Mouse (Mus musculus) hindbrain, postnatal 0 days (tissue): ENCODE data around the gene Galk1. TPM values are rescaled to one million over a fixed set of nuclear protein-coding genes. Genes with fewer than 3 reads are reported as not detected.

Source experiments
- ATAC-seq: fragments of 200-750 bp; cut with Nextera tagmentation; 2 replicates; pipeline ENCODE4 v1.8.0; 2017; ENCODE audit warnings: mild to moderate bottlenecking, moderate TSS enrichment, moderate library complexity
- DNase-seq: peaks from one replicate; pipeline ENCODE4 v3.0.0-alpha.2; 2015; ENCODE audit warnings: low spot score
- H3K27ac ChIP-seq: fragments of 300-500 bp; sonication (generic); 2 replicates; pipeline ENCODE4 v1.5.1; 2014; ENCODE audit warnings: mild to moderate bottlenecking
- H3K27me3 ChIP-seq: fragments of 300-500 bp; sonication (generic); 2 replicates; pipeline ENCODE4 v1.6.1; 2014; ENCODE audit warnings: low read length, mixed read lengths; ENCODE audit not compliant: insufficient read depth
- H3K36me3 ChIP-seq: fragments of 300-500 bp; sonication (generic); 2 replicates; pipeline ENCODE4 v1.6.1; 2014; ENCODE audit warnings: low read length, mixed read lengths; ENCODE audit not compliant: insufficient read depth
- H3K4me1 ChIP-seq: fragments of 300-500 bp; sonication (generic); 2 replicates; pipeline ENCODE4 v1.6.1; 2014; ENCODE audit warnings: antibody characterized with exemption, low read length, mixed read lengths; ENCODE audit not compliant: insufficient read depth
- H3K4me2 ChIP-seq: fragments of 300-500 bp; sonication (generic); 2 replicates; pipeline ENCODE4 v1.6.1; 2014; ENCODE audit warnings: low read depth, mild to moderate bottlenecking, low read length, moderate library complexity, mixed read lengths
- H3K4me3 ChIP-seq: fragments of 300-500 bp; sonication (generic); 2 replicates; pipeline ENCODE4 v1.5.1; 2014; ENCODE audit warnings: low read length
- H3K9ac ChIP-seq: fragments of 300-500 bp; sonication (generic); replicated peaks from 2 replicates; pipeline ENCODE4 v1.6.1; 2014; ENCODE audit warnings: mild to moderate bottlenecking, low read length, moderate library complexity, mixed read lengths
- H3K9me3 ChIP-seq: fragments of 300-500 bp; sonication (generic); 2 replicates; pipeline ENCODE4 v1.6.1; 2016; ENCODE audit warnings: low read length, mixed read lengths
- CTCF ChIP-seq: IDR thresholded peaks from 2 replicates; pipeline ENCODE4 v1.5.1; 2016; ENCODE audit warnings: antibody characterized with exemption, control low read depth, low read depth
- WGBS: fragments of 180-500 bp; shearing (Covaris S2); extraction: QIAGEN DNeasy Blood & Tissue Kit; methylation state at CpG from one replicate; pipeline ENCODE4 v1.1.7; 2014; 5-methylcytosine and 5-hydroxymethylcytosine counted together
- polyA plus RNA-seq: library from polyadenylated mRNA; unstranded; fragments of >200 nt; fragmentation: Nextera tagmentation; extraction: Ambion mirVana; gene quantifications from 2 replicates; pipeline ENCODE4 v1.2.1, GENCODE M21; 2015
- total RNA-seq: library from RNA; depleted of rRNA; stranded (reverse); fragments of >200 nt; gene quantifications from 2 replicates; pipeline ENCODE4 v1.2.3, GENCODE M21; 2014

The Galk1 gene
- total and polyA plus RNA-seq, 2 experiments from 2014 or later = 51.5 to 60.3 TPM

DNA sequence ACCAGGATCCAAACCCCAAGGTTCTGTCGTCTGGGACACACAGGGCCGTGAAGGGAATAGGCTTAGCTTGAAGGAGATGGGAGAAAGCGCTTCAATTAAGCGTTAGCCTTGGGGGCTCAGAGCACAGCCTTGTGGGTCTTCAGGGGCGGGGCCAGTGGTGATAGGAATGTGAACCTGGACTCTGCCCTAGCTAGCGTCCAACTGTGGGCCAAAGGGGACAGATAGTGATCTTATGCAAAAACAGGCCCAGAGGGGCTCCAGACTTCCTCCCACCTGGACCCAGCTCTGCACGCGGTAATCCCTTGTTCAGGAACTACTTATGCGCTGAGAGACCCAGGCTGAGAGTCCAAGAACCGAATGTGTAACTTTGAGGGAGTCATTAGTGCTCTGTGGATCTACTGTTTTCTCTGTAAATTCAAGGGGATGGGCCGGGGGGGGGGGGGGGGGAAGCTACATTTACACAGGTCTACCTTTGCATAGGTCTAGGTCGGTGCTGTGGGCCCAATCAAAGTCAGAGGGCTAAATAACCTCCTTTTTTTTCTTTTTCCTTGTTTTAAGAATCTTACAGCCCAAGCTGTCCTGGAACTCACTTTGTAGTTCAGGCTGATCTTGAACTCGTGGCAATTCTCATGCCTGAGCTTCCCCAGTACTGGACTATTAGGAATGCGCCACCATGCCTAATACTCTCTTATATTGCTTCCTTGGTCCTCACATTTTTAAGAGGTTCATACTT is 824 bp downstream of the Galk1 start:
- Histone ChIP-seq H3K9ac (peak overlapping the region; percentile 57), H3K9me3 (no peaks in the 10 kb centered on the region), H3K4me2 (peak overlapping the region; percentile 70), H3K36me3 (no peaks in the 10 kb centered on the region), H3K4me1 (peaks cover 6% of the 10 kb centered on the region), H3K4me3 (peak overlapping the region; percentile 51), H3K27ac (peak overlapping the region; percentile 84; the same call in 1 of the 2 replicates), H3K27me3 (no peaks in the 10 kb centered on the region)
- DNase-seq (no peak), ATAC-seq (no peak)
- no peak for TF ChIP-seq CTCF
- WGBS = 34% methylated on average over 14 of the region's 14 CpGs

DNA sequence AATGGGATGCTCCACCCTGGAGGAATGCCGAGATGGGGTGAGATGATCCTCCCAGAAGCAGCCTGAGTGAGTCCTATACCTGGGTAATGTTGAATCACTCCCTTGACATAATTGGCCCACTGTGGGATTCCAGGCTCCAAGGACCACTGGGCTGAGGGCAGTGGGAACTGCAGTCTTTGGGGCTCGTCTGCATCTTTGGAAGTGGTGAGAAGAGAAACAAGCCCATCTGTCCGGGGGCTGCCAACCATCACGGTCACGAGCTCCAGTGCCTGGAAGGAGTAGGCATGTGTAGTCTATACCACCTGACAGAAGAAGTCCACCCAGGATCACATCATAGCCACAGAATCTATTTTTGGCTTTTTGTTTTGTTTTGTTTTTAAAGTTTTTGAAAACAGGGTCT is 1.6 kb downstream of the Galk1 start:
- H3K27me3 ChIP-seq = no peaks in the 10 kb centered on the region
- no peak overlapping the region for H3K4me3 ChIP-seq
- 0 out of 2 replicates have a peak overlapping the region, but pooled peaks have one; percentile 70 for H3K27ac ChIP-seq
- 75% methylated on average over 5 of the region's 5 CpGs for WGBS
- no peak overlapping the region for H3K9ac ChIP-seq
- no peak for TF ChIP-seq CTCF
- no peaks in the 10 kb centered on the region for H3K36me3 ChIP-seq
- no peak for DNase-seq
- H3K4me2 ChIP-seq = no peak overlapping the region
- no peak for ATAC-seq
- peaks cover 6% of the 10 kb centered on the region for H3K4me1 ChIP-seq
- H3K9me3 ChIP-seq = no peaks in the 10 kb centered on the region

- H3K4me3 ChIP-seq = no peak overlapping the region
- no peak overlapping the region for H3K9ac ChIP-seq
- no peak overlapping the region for H3K4me2 ChIP-seq
- ATAC-seq (no peak), DNase-seq (no peak)
- peak overlapping the region; percentile 70; the same call in 1 of the 2 replicates for H3K27ac ChIP-seq
- H3K36me3 ChIP-seq = no peaks in the 10 kb centered on the region
- no peaks in the 10 kb centered on the region for H3K9me3 ChIP-seq
- WGBS = 72% methylated on average over 8 of the region's 8 CpGs
- TF ChIP-seq CTCF = no peak
- no peaks in the 10 kb centered on the region for H3K27me3 ChIP-seq
- H3K4me1 ChIP-seq = peaks cover 10% of the 10 kb centered on the region
These were observed 2.4 kb downstream of the Galk1 start for GRCm38 (mm10) chr11:116010146-116010545.

DNA sequence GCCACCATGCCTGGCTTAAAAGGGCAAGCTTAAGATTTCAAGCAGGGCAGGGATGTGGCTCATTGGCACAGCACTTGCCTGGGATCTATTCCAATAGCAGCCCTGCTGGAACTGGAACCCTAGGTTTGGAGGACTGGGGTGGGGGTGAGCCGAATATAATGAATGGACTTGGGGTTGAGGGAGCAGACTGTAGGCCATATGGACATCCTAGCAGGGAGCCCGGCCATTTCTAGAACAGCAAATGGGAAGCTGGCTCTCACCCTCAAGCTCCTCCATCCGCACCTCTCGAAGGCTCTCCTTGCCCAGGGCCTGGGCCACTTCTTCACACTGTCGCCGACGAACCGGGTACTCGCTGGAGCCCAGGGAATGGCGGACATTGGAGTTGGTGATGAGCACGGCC is 2.9 kb downstream of the Galk1 start:
- Histone ChIP-seq H3K4me2 (no peak overlapping the region), H3K27me3 (no peaks in the 10 kb centered on the region), H3K27ac (peak overlapping the region; percentile 70), H3K9me3 (no peaks in the 10 kb centered on the region), H3K9ac (0 out of 2 replicates have a peak overlapping the region, but pooled peaks have one; percentile 7), H3K4me1 (peaks cover 13% of the 10 kb centered on the region), H3K36me3 (no peaks in the 10 kb centered on the region), H3K4me3 (no peak overlapping the region)
- ATAC-seq (peak; percentile 19; the same call in 1 of the 2 replicates), DNase-seq (peak; percentile 75)
- 54% methylated on average over 11 of the region's 11 CpGs for WGBS
- no peak for TF ChIP-seq CTCF

DNA sequence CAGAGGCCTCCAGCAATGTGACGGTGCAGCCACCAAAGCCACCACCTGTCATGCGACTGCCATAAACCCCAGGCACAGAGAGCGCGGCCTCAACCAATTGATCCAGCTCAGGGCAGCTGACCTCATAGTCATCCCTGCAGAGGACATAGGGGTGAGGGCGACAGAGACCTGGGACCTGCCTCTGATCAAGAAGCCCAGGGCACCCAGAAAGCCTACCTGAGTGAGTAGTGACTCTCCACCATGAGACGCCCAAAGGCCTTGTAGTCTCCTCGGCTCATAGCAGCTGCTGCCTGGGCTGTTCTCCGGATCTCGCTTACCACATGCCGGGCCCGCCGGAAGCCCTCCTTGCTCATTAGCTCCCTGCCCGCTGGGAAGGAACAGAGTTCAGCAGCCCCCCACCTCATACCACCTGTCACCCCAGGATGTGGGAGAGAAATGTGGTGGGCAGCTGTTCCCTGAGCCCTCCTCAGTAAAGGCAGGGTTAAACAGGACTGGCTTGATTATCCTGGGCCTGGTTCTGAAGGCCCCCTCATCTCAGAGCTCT is 3.6 kb downstream of the Galk1 start:
- no peak for DNase-seq
- no peak overlapping the region for H3K9ac ChIP-seq
- peak overlapping the region; percentile 70; the same call in 1 of the 2 replicates for H3K27ac ChIP-seq
- H3K36me3 ChIP-seq = no peaks in the 10 kb centered on the region
- H3K4me1 ChIP-seq = peaks cover 14% of the 10 kb centered on the region
- no peak for TF ChIP-seq CTCF
- WGBS = 64% methylated on average over 13 of the region's 13 CpGs
- no peaks in the 10 kb centered on the region for H3K9me3 ChIP-seq
- ATAC-seq = no peak
- no peaks in the 10 kb centered on the region for H3K27me3 ChIP-seq
- H3K4me2 ChIP-seq = no peak overlapping the region
- H3K4me3 ChIP-seq = no peak overlapping the region

DNA sequence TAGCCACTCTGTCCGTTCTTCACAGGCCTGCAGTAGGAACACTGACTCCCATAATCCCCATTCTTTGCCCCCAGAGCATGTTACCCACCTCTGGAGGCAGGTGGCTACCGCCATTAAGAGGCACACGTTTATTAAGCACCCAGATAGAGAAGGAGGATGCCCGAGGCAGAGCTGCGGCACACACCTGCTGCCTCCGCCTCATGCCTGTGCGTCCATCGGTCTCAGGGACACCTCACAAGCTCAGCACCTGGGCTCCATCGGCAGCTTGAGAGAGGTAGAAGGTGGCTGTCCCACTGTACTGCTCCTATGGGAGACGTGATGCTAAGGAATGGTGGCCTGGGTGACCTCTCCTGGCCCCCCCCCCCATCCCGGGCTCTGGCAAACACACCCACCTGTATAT is 4.1 kb downstream of the Galk1 start:
- 82% methylated on average over 11 of the region's 11 CpGs for WGBS
- Histone ChIP-seq H3K9ac (no peak overlapping the region), H3K4me3 (no peak overlapping the region), H3K36me3 (no peaks in the 10 kb centered on the region), H3K9me3 (no peaks in the 10 kb centered on the region), H3K27ac (peak overlapping the region; percentile 70; the same call in 1 of the 2 replicates), H3K4me1 (peaks cover 14% of the 10 kb centered on the region), H3K27me3 (no peaks in the 10 kb centered on the region), H3K4me2 (no peak overlapping the region)
- TF ChIP-seq CTCF = no peak
- ATAC-seq = no peak
- DNase-seq = no peak
